Mouse (Mus musculus): ENCODE results near the gene Oprl1.

Gene Oprl1

DNA sequence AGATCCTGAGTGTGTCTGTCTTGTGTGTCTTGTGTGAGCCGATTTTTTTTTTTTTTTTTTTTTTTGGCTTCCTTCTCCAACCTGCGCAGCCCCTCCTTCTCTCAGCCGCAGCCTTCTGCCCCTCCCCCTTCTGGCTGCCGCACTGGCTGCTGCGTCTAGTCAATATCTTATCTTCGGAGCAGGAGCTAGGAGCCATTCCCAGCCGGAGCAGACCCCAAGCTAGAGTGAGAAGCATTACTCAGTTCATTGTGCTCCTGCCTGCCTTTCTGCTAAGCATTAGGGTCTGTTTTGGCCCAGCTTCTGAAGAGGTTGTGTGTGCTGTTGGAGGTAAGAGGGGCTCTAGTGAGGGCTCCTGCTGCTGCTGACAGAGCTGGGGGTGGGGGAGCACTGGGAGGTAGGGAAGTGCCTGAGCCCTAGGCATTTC, at the start of gene Oprl1:
Gene Oprl1 (plus strand): TSS at position 114 of the 424 bp plus-strand sequence.
- peak; percentile 59 for DNase-seq

DNA sequence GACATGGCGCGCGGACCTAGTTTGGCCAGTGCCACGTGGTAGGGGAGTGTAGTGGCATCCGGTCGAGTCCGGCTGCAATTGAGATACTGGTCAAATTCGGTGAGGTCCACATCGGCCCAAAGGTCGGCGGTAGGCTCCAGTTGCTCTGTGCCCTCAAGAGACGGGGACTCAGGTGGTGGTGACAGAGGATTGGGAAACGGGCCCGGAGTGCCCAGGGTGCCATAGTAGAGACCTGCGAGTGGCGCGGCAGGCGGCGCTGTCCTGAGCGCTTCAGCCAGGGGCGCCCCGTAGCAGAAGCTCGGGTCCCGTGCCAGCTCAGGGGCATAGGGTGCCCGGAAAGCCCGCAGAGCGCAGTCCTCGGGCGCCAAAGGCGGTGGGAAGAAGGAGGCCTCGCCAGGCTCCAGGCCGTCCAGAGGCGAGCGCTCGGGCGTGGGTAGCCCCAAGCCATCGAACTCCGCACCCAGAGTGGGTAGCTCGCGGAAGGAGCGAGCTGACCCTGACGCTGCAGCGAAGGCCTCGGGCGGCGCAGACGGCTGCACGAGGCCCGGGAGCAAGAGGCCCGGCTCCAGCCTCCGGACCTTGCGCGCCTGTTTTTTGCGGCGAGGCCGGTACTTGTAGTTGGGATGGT, 44.4 kb upstream of the Oprl1 start:
- no peak for DNase-seq

- DNase-seq = no peak
Observed at GRCm38 (mm10) chr2:181670913-181671311, 43.9 kb upstream of the Oprl1 start.

- DNase-seq = no peak
Observed at GRCm38 (mm10) chr2:181671326-181671725, 43.5 kb upstream of the Oprl1 start, which contains the start of gene Sox18. Sox18 (minus strand) TSS chr2:181671640.

- no peak for DNase-seq
Observed at GRCm38 (mm10) chr2:181671984-181672383, 42.8 kb upstream of the Oprl1 start.

DNA sequence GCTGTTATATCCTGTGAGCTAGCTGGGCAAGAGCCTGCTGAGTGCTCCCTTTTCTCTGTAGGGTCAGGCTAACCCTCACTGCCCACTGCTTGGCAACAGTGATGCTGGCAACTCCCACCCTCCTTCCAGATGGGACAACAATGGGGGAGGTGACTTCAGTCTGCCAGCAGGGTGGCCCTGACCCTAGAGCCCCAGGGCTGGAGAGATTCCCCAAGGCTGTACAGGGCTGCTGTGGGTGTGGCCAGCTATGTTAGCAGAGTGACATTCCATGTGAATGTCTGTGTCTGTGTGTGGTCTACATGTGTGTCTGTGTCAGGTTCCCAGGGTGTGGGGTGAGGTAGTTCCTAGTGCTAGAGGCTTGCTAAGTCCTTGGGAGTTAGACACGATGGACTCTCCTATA, 41.3 kb upstream of the Oprl1 start:
- DNase-seq = no peak

GRCm38 (mm10) chr2:181674934-181675333, 39.9 kb upstream of the Oprl1 start:
- no peak for DNase-seq

DNA sequence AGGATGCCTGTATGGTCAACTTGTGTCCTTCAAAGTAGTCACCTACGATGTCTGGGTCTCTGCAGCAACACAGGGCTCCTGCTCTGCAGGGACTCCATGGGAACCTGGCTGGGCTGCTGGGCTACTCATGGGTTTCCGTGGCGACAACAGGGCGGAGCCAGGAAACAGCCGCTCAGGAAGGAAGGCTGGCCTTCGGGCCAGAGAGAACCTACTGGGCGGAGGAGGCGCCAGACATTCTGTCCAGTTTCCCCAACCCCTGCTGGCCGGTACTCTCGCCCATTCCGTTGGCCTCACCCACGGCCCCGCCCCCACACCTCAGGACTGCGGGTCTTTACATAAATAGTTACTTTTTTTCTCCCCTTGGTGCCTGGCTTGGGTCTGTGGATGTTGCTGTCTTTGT, 39.4 kb upstream of the Oprl1 start:
- peak; percentile 61 for DNase-seq

GRCm38 (mm10) chr2:181676424-181676823, 38.4 kb upstream of the Oprl1 start:
- DNase-seq = no peak

DNA sequence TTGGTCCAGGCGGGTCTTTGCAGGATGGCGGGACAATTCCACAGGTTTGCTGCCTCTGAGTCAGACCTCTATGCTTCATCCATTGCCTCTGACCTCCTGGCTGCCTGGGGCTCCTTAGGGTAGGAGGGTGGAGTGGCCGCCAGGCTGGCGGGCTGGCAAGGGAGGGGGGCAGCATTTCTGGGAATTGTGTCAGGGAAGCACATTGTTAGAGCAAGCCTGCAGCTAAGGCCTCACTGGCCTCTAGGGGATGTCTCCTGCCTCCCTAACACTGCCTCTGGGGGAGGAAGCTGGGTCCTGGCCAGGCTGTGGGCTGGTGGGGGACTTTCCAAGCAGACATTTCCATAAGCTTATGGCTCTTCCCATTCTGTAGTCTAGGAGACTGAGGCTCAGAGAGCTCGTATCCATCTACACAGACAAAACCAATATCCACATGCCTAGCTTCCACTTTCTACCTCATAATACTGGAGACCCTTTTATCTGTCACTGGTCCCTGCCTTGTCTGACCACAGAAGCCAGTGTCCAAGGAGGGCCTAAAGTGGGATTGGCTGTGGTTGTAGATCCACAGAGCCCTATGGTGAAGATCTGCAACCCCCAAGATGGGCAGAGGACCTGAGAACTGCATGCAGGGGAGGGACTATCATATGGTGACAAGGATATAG, 37.6 kb upstream of the Oprl1 start:
- DNase-seq = no peak

- DNase-seq = no peak
Observed at GRCm38 (mm10) chr2:181677755-181678098, 37.1 kb upstream of the Oprl1 start.

DNA sequence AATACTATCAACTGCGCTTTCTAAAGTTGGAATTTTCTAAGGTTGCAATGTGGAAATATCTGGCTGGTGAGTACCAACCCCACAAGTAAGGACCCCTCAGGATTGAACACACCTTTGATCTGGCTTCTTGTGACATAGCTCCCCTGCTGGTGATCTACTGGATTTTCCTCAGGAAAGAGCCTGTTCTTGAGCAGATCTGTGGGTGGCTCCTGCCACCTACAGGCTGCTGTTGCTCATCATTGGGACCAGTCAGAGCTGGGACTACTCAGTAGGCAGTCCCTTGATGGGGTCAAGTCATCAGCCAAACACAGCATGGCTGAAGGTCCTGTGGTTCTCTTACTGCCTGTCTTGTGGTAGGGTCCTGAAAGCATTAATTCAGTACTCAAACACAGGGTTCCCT, 36.0 kb upstream of the Oprl1 start:
- DNase-seq = peak; percentile 89

DNA sequence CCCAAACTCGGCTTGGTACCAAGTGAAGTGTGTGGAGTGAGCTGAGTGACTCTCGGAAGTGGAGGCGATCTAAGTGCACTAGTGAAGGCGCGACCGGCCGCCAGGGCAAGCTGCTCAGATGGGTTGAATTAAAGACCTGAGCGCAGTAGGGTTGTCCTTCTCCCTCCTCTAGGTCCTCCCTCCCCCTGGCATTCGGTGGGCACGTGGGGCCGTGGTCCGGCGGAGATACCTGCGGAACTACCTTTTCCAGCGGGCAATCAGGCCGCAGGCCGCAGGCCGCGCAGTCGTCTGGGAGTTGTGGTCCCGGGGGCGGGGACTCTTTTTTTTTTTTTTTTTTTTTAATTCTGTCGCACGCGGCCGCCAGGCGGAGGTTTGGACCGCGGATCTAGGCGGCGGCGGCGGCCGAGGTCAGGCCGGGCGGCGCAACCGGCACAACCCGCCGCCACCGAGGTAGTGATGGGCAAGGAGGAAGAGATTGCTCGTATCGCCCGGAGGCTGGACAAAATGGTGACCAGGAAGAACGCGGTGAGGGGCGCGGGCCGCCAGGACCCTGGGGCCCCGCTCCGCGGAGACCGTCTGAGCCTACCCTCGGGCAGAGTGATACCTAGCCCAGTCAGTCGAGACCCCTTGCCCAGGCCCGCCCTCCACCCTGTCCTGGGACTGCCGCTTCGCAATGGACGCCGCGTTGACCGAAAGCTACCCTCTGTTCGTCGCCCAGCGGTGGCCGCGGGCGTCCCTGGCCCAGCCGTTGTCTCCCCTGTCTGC, 34.7 kb upstream of the Oprl1 start, which contains the start of gene Tcea2:
Gene Tcea2 (plus strand): TSS at position 360 of the 765 bp plus-strand sequence.
- peak; percentile 60 for DNase-seq

DNA sequence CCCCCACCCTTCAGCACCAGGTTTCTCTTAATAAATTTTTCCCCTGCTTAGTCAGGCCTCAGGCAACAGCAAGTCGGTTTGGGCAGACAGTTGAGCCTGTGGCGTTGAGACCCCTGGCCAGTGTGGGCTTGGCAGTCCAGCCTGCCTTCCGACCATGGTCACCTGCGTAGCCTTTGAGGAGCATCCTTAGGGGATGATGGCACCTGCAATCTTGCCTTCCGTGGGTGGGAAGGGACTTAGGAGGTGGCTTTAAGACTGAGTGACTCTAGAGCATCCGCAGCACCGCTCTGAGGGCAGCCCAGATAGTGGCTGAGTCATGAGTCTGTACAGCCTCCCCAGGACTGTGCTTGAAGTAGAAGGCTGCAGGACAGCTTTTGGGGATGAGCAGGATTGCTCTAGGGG, 34.1 kb upstream of the Oprl1 start:
- no peak for DNase-seq

DNA sequence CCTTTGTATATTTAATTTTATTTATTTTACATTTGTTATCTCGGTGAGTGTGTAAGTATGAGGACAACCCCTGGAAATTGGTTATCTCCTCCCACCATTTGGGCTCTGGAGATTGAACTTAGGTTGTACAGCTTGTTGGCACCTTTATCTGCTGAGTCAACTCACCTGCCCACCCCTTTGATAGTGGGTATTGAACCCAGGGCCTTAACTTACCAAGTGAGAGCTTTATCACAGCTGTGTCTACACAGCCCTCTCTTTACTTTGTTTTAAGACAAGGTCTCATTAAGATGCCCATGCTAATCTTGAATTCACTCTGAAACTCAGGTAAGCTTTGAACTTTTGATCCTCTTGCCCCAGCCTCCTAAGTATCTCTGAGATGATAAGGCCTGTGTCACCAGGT, 32.8 kb upstream of the Oprl1 start:
- DNase-seq = no peak

GRCm38 (mm10) chr2:181683381-181683780, 31.4 kb upstream of the Oprl1 start:
- no peak for DNase-seq

DNA sequence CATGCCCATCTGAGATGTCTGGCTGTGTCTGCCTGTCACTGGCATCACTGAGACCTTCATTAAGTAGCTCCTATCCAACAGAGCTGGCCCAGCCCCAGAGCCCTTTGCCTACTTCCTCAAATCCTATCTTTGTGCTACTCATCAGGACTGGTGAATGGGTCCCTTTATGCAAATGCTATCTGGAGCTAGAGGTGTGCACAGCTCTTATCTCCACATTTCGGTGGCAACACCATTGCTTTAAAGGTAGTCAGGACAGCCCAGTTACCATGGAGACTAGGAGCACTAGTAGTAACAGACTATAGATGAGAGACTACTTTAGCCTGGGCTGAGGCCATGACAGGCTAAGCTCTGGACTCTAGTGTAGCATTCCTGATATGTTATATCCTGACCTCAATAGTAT, 30.1 kb upstream of the Oprl1 start:
- no peak for DNase-seq

DNA sequence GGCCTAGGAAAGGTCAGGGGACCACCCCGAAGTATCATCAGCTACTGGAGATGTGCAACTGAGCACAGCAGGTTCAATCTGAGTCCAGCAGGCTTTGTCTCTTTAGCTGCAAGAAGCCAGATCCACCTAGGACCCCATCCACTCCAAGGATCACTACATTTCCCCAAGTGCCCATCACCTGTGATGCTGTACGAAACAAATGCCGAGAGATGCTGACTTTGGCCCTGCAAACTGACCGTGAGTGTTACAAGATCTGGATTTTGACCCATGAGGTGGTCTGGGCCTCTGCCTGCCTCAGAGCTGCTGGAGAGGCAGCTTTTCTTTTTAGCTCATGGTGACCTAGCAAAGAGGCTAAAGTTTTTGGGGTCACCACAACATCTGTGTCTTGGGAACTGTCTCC, 29.1 kb upstream of the Oprl1 start:
- DNase-seq = no peak

DNA sequence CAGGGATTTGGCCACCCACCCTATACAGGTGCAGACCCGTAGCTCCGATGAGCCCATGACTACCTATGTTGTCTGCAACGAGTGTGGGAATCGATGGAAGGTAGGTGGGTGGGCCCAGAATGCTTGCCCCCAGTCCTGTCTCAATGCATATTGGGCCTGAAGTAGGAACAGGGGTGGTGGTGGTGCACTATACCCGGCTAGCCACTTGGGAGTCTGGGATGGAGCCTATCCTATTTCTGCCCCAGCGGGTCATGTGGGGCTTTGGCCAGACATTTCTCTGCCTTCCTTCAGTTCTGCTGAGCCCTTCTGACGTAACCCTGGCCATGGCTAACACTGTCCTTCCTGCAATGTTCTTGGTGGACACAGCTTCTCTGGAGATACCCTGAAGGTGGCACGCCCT, 27.2 kb upstream of the Oprl1 start:
- no peak for DNase-seq

DNA sequence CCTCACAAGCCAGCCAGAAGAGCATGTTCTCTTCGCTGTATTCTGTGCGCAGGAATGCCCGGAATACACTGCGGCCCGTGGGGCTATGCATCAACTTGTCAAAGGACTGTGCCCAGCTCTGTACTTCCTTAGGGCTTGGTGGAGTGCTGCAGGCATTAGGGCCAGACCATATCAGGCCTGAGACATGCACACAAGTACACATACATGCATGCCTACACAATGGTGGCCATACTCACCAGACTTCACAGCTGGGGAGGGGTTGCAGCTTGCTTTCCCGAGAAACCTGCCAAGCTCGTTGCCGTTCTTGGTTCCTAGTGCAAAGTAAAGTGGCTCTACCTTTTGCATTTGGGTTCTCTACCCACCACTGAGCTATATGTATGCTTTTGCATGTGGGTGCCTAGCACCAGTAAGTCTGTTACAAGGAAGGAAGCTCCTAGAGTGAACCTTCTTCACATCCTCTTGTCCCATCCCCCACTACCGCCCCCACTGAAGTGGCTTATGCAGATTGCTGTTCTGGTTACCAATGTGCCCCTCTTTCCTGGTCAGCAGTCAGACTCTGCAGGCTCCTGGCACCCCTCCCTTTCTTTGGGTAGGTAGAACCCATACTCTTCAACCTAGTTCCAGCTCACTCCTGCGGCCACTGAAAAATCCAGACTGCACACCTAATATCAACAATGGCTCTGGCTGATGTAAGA, 25.2 kb upstream of the Oprl1 start:
- no peak for DNase-seq

GRCm38 (mm10) chr2:181691083-181691482, 23.7 kb upstream of the Oprl1 start:
- no peak for DNase-seq

DNA sequence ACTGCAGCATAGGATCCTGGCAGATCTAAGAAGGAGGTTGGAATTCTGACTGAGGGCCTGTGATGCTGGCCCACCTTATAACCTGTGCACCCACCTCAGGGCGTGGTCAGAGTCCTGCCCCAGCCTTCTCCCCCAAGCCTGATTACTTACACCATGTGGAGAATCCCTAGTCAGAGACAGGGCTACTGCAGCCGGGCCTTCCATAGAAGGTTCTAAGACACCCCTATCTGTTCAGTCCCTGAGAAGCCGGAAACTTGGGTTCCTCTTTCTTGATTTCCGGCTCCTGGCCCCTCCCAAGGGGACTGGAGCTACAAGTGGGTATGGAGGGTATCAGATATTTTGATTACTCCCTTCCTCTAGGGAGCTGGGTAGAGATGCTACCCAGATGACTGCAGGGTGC, 23.2 kb upstream of the Oprl1 start:
- DNase-seq = no peak

DNA sequence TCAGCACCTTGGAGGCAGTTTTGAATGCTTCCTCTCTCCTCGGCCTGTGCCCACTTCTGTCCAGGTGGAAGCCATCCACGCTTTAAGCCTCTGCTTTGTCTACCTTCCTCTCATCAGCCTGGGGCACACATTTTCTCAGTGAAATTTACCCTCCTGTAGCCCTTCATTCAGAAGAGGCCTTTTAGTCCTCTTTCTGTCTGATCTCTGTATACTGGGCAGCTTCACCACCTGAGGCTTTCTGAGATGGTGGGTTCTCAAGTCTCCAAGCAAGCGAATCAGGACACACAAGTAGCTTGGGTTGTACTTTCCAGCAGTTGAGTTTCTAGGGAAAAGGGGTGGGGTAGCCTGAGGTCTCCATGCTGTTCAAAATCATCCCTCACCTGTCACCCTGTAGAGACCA, 22.5 kb upstream of the Oprl1 start:
- DNase-seq = no peak
